Mouse (Mus musculus) heart, adult 9 months (tissue): ENCODE results near the gene Nfe2l1.
"Not testable (repeated sequence)": the region's sequence is repeated elsewhere in the genome, so short reads cannot be mapped to it uniquely, and the experiment has no call there.

ENCODE experiments used
- DNase-seq, 2 experiments: peaks; one replicate each; pipeline ENCODE4 v3.0.0; 2022; ENCODE audit warnings: low spot score in 2 of 2

Gene Nfe2l1

GRCm38 (mm10) chr11:96829813-96830538 lies at the start of gene Nfe2l1:
Gene Nfe2l1, minus strand, starts transcription at chr11:96829968.
- peak; percentile 100 for DNase-seq

- DNase-seq: no peak
Measured at GRCm38 (mm10) chr11:96879359-96879758, 49.6 kb upstream of the Nfe2l1 start.

- no peak for DNase-seq
Measured at GRCm38 (mm10) chr11:96878715-96879114, 48.9 kb upstream of the Nfe2l1 start.

- no peak for DNase-seq
Measured at GRCm38 (mm10) chr11:96877071-96877470, 47.3 kb upstream of the Nfe2l1 start.

GRCm38 (mm10) chr11:96876300-96877040 lies 46.7 kb upstream of the Nfe2l1 start:
- no peak for DNase-seq

GRCm38 (mm10) chr11:96875745-96876144 lies 46.0 kb upstream of the Nfe2l1 start:
- peak in 1 of 2 experiments; percentile 29 for DNase-seq

GRCm38 (mm10) chr11:96875270-96875669 lies 45.5 kb upstream of the Nfe2l1 start:
- no peak for DNase-seq

GRCm38 (mm10) chr11:96873601-96874140 lies 43.9 kb upstream of the Nfe2l1 start:
- no peak for DNase-seq

- DNase-seq: no peak
Measured at GRCm38 (mm10) chr11:96872441-96873379, 42.9 kb upstream of the Nfe2l1 start.

- DNase-seq: peak in 1 of 2 experiments; percentile 56
Measured at GRCm38 (mm10) chr11:96867149-96867548, 37.4 kb upstream of the Nfe2l1 start.

- peak; percentile 29 to 32 for DNase-seq
Measured at GRCm38 (mm10) chr11:96863206-96863995, 33.6 kb upstream of the Nfe2l1 start.

GRCm38 (mm10) chr11:96862534-96862933 lies 32.8 kb upstream of the Nfe2l1 start:
- no peak for DNase-seq

GRCm38 (mm10) chr11:96861878-96862289 lies 32.1 kb upstream of the Nfe2l1 start:
- peak; percentile 91 to 93 for DNase-seq

- peak; percentile 77 to 79 for DNase-seq
Measured at GRCm38 (mm10) chr11:96861446-96861845, 31.7 kb upstream of the Nfe2l1 start.

- DNase-seq: peak; percentile 80 to 87
Measured at GRCm38 (mm10) chr11:96860564-96860963, 30.8 kb upstream of the Nfe2l1 start.

GRCm38 (mm10) chr11:96859635-96860034 lies 29.9 kb upstream of the Nfe2l1 start:
- no peak for DNase-seq

- DNase-seq: no peak
Measured at GRCm38 (mm10) chr11:96857446-96857845, 27.7 kb upstream of the Nfe2l1 start.

GRCm38 (mm10) chr11:96849681-96850467 lies 20.1 kb upstream of the Nfe2l1 start, which contains the start of gene Copz2:
Gene Copz2, plus strand, starts transcription at chr11:96849870.
- peak; percentile 61 to 65 for DNase-seq

- not testable (repeated sequence) for DNase-seq
Measured at GRCm38 (mm10) chr11:96849145-96849544, 19.4 kb upstream of the Nfe2l1 start.

GRCm38 (mm10) chr11:96848694-96849093 lies 18.9 kb upstream of the Nfe2l1 start:
- no peak for DNase-seq
